Mouse (Mus musculus): ENCODE measurements at regions not wholly inside any gene's neighbourhood (a gene's known extent, or its start where the extent isn't known, plus 50 kb on each side); places are given as distances from the start of the nearest gene placed in this dataset.

DNA sequence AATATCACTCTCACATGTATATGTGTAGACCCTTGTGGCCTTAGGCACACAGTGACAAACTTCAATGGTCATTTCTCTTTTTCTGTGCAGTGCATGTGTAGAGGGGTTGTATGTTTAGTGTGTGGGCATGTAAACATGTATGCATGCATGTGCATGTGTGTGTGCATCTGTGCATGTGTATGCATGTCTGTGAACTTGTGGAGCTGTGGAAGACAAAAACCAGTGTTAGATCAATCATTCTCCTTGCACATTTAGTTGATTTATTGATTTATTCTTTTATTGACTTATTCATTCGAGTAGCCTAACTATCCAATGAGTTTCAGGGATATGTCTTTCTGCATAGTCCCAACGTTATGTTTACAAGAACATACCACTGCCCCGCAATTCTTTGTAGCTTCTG, 298.5 kb downstream of the Cmpk2 start:
- Histone ChIP-seq H3K4me1 (ENCODE audit: insufficient read depth) (no peaks in the 10 kb centered on the region), H3K9me3 (ENCODE audit: low read depth, low read length) (no peaks in the 10 kb centered on the region), H3K36me3 (ENCODE audit: insufficient read depth) (no peaks in the 10 kb centered on the region), H3K27ac (ENCODE audit: low read depth) (no peak overlapping the region), H3K4me2 (no peak overlapping the region), H3K9ac (no peak overlapping the region), H3K27me3 (ENCODE audit: insufficient read depth, low read length) (no peaks in the 10 kb centered on the region), H3K4me3 (ENCODE audit: low read depth, low read length) (no peak overlapping the region)
- 69% methylated on average over 3 of the region's 3 CpGs for WGBS
- ATAC-seq (ENCODE audit: insufficient read depth) (no peak), DNase-seq (no peak)
- TF ChIP-seq CTCF (IDR thresholded peaks at IDR 0.05; ENCODE audit: low read depth) = no peak

DNA sequence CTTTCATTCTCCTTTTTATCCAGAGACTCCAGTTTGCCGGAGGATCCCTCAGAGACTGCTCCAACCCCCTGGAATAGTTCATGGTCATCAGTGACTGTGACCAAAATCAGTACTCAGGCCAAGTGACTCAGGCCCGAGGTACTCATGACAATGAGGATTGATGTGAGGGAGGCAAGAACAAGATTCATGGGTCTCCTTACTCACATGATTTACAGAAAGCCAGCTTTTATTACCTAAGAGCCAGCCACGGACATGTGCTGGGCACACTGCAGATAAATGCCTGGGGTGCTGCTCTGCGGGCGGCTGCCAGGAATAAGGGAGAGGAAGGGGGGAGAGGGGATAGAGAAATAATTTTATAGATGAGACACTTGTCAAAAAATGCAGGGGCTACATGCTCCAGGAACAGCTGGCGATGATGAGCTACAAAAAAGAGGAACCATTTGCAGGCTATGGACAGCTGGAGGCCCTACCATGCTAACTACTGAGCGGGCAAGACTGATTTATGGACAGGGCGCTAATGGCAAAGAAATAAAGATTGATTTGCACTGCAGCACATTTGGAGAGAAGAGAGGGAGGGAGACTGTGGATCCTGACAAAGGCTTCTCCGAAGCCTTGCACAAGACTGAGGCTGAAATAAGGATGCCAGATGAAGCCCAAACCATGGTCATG, 289.8 kb downstream of the Cmpk2 start:
- no peaks in the 10 kb centered on the region for H3K9me3 ChIP-seq (ENCODE audit: low read depth, low read length)
- no peak for ATAC-seq (ENCODE audit: insufficient read depth)
- H3K4me3 ChIP-seq (ENCODE audit: low read depth, low read length) = no peak overlapping the region
- no peak for TF ChIP-seq CTCF (IDR thresholded peaks at IDR 0.05; ENCODE audit: low read depth)
- no peak overlapping the region for H3K4me2 ChIP-seq
- H3K36me3 ChIP-seq (ENCODE audit: insufficient read depth) = no peaks in the 10 kb centered on the region
- WGBS = 49% methylated on average over 9 of the region's 9 CpGs
- no peaks in the 10 kb centered on the region for H3K27me3 ChIP-seq (ENCODE audit: insufficient read depth, low read length)
- no peak overlapping the region for H3K9ac ChIP-seq
- H3K4me1 ChIP-seq (ENCODE audit: insufficient read depth) = no peaks in the 10 kb centered on the region; the same call in 1 of the 2 replicates
- no peak for DNase-seq
- H3K27ac ChIP-seq (ENCODE audit: low read depth) = no peak overlapping the region

DNA sequence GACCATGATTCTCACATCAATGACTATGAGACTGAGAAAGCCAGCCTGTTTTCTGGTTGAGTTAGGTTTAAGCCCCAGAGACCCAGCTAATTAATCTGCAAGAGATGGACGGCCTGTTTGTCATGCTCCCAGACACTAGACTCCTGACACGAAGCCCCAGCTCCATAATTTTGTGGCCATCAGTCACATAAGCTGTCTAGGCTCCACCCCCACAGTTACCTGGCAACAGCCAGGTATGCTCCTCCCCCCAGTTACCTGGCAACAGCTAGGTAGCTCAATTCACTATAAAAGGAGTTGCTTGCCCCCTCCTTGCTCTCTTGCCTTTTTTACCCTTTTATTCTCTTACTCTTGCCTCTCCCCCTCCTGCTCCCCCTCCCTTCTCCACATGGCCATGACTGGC, 287.3 kb downstream of the Cmpk2 start:
- Histone ChIP-seq H3K36me3 (ENCODE audit: insufficient read depth) (no peaks in the 10 kb centered on the region), H3K9me3 (ENCODE audit: low read depth, low read length) (no peaks in the 10 kb centered on the region), H3K4me2 (no peak overlapping the region), H3K4me3 (ENCODE audit: low read depth, low read length) (no peak overlapping the region), H3K27ac (ENCODE audit: low read depth) (no peak overlapping the region), H3K27me3 (ENCODE audit: insufficient read depth, low read length) (no peaks in the 10 kb centered on the region), H3K4me1 (ENCODE audit: insufficient read depth) (no peaks in the 10 kb centered on the region; the same call in 1 of the 2 replicates), H3K9ac (no peak overlapping the region)
- no peak for TF ChIP-seq CTCF (IDR thresholded peaks at IDR 0.05; ENCODE audit: low read depth)
- no peak for DNase-seq
- 43% methylated on average over 2 of the region's 2 CpGs for WGBS
- no peak for ATAC-seq (ENCODE audit: insufficient read depth)

DNA sequence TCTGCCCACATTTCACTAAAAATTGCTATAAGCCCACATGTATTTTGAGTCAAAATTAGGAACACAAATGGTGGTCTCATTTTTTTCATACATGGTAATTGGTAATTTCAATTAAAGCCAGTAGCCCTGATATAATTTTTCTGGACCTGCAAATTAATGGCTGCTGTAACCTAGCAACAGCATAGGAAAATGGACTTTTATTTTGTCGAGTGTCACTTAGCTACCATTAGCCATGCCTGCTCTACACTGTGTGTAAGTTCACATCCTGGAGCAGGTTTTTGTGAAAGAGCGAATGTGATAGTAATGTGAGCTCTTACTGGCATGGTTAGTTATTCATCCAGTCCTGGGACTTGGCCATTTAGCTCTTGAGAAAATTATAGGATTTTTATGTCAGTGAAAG, 285.6 kb downstream of the Cmpk2 start:
- DNase-seq = no peak
- no peaks in the 10 kb centered on the region for H3K27me3 ChIP-seq (ENCODE audit: insufficient read depth, low read length)
- no peak overlapping the region for H3K27ac ChIP-seq (ENCODE audit: low read depth)
- H3K4me1 ChIP-seq (ENCODE audit: insufficient read depth) = no peaks in the 10 kb centered on the region; the same call in 1 of the 2 replicates
- no peaks in the 10 kb centered on the region for H3K9me3 ChIP-seq (ENCODE audit: low read depth, low read length)
- no peak overlapping the region for H3K9ac ChIP-seq
- TF ChIP-seq CTCF (IDR thresholded peaks at IDR 0.05; ENCODE audit: low read depth) = no peak
- H3K4me3 ChIP-seq (ENCODE audit: low read depth, low read length) = no peak overlapping the region
- H3K4me2 ChIP-seq = no peak overlapping the region
- 82% methylated on average over 2 of the region's 2 CpGs for WGBS
- no peak for ATAC-seq (ENCODE audit: insufficient read depth)
- H3K36me3 ChIP-seq (ENCODE audit: insufficient read depth) = no peaks in the 10 kb centered on the region

DNA sequence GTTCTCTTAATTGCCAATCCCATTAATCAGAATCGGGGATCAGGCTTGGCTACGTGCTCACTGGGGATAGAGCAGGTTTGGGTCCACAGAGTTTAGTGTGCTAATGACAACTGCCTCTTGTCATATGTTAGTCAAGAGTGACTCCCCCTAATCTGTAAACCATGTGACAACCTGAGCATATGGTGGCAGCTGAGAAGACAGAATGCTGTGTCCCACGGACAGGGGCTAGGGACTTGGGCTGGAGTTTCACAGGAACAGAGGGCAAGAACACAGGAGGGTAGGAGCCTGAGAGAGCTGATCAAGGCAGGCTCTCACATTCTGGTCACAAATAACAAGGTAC, 265.5 kb downstream of the Cmpk2 start:
- no peak for DNase-seq
- Histone ChIP-seq H3K27me3 (ENCODE audit: insufficient read depth, low read length) (no peaks in the 10 kb centered on the region), H3K36me3 (ENCODE audit: insufficient read depth) (no peaks in the 10 kb centered on the region), H3K4me1 (ENCODE audit: insufficient read depth) (no peaks in the 10 kb centered on the region; the same call in 1 of the 2 replicates), H3K4me2 (no peak overlapping the region), H3K27ac (ENCODE audit: low read depth) (no peak overlapping the region), H3K9ac (no peak overlapping the region), H3K9me3 (ENCODE audit: low read depth, low read length) (no peaks in the 10 kb centered on the region), H3K4me3 (ENCODE audit: low read depth, low read length) (no peak overlapping the region)
- WGBS = 14% methylated on average over 3 of the region's 3 CpGs
- no peak for TF ChIP-seq CTCF (IDR thresholded peaks at IDR 0.05; ENCODE audit: low read depth)
- no peak for ATAC-seq (ENCODE audit: insufficient read depth)

DNA sequence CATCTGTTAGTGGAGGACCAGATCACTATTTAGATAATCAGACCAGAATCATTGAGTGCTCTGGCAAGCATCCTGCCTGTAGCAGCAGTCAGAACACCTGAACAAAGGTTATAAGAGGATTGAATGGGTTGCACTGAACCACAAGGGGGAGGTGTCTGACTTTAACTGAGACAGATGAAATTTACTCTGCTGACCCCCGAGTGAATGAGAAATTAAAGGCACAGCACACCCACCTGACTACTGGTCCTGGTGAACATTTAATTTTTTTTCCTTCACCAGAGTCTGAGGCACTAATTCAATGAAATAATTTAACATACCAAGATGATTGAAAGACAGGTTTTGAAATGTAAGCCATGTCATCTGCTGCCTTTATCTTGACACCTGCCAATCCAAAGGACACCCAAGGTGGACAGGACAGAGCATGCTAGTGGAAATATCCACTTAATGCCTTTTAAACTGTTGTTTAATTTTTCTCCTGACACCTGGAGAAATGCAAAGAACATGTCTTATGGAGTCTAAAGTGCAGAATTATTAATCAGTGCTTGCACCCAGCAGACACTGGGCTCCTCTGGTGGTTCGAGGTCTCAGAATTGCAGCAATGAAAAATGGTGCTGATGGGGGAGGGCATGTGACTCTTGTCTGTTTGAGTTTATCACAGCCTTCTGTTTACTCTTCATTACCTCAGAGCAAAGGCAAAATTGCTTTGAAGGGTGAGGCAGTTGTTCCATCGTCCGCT, 265.0 kb downstream of the Cmpk2 start:
- H3K9ac ChIP-seq = no peak overlapping the region
- no peaks in the 10 kb centered on the region for H3K36me3 ChIP-seq (ENCODE audit: insufficient read depth)
- TF ChIP-seq CTCF (IDR thresholded peaks at IDR 0.05; ENCODE audit: low read depth) = peak; percentile 56
- ATAC-seq (ENCODE audit: insufficient read depth) (no peak), DNase-seq (peak; percentile 62)
- H3K27ac ChIP-seq (ENCODE audit: low read depth) = no peak overlapping the region
- no peaks in the 10 kb centered on the region; the same call in 1 of the 2 replicates for H3K4me1 ChIP-seq (ENCODE audit: insufficient read depth)
- WGBS = 14% methylated on average over 4 of the region's 4 CpGs
- no peak overlapping the region for H3K4me3 ChIP-seq (ENCODE audit: low read depth, low read length)
- no peaks in the 10 kb centered on the region for H3K9me3 ChIP-seq (ENCODE audit: low read depth, low read length)
- no peaks in the 10 kb centered on the region for H3K27me3 ChIP-seq (ENCODE audit: insufficient read depth, low read length)
- no peak overlapping the region for H3K4me2 ChIP-seq

DNA sequence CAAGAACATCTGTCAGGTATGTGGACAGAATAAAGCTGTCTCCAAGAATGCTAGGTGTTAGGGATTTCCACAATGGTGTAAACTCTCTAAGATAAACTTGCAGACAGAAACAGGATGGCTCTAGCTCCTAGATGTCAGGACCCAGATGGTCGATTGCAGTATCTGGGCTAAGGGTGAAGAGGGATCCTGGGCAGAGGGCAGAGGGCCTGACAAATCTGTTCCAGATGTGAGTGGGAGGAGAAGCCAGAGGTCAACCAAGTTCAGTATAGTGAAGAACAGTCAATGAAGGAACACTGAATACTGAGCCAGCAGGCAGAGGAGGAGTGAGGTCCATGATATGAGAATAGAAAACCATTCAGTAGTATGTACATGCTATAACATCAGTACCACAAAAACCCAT, 254.4 kb downstream of the Cmpk2 start:
- WGBS = 18% methylated on average over 1 of the region's 1 CpGs
- H3K4me1 ChIP-seq (ENCODE audit: insufficient read depth) = no peaks in the 10 kb centered on the region
- DNase-seq (peak; percentile 21), ATAC-seq (ENCODE audit: insufficient read depth) (no peak)
- H3K4me3 ChIP-seq (ENCODE audit: low read depth, low read length) = no peak overlapping the region
- no peaks in the 10 kb centered on the region for H3K36me3 ChIP-seq (ENCODE audit: insufficient read depth)
- H3K27ac ChIP-seq (ENCODE audit: low read depth) = no peak overlapping the region
- H3K9ac ChIP-seq = no peak overlapping the region
- TF ChIP-seq CTCF (IDR thresholded peaks at IDR 0.05; ENCODE audit: low read depth) = no peak
- H3K4me2 ChIP-seq = no peak overlapping the region
- H3K9me3 ChIP-seq (ENCODE audit: low read depth, low read length) = no peaks in the 10 kb centered on the region
- no peaks in the 10 kb centered on the region for H3K27me3 ChIP-seq (ENCODE audit: insufficient read depth, low read length)

Data from lung, embryonic 14.5 days (tissue).